Mouse (Mus musculus): ENCODE data around the gene Tekt3.

DNA sequence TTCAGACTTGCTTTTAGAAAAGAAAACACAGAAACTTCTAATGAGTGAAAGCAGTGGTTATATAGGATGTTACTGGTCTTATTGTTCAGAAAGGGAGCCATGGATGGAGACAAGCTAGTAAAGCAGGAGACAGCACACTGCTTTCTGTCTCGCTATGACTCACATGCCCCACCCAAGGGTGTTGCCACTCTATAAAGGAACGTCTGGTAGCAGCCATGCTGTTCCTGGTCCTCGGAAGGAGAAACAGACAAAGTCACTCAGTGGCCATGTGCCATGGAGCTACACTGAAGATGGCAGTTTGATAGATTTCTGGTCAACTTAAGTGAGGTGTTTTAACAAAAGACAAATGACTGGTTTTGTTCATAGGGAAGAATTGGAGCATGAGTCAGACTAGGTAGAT is 37.9 kb downstream of the Tekt3 start:
- TF ChIP-seq CTCF (IDR thresholded peaks at IDR 0.05; ENCODE audit: extremely low read depth, insufficient read length, insufficient replicate concordance, low read depth, low read length) (no peak), POLR2A (IDR thresholded peaks at IDR 0.05; ENCODE audit: low read depth, low read length) (no peak)
